17 mouse cellular contexts compared by ENCODE assay signal in genomic region chr14:9458856-9459255, GRCm38 (mm10).
"Had no signal": no experiment of that assay in that cellular context is flagged by ENCODE, and none has a peak within 500 bp of the region (broad histone marks: within the 10 kb centered on the region; RNA-seq: fewer than 3 reads in every experiment).

No protein-coding gene starts in this region.

- H3K4me3 ChIP-seq: limb, embryonic 10.5 days; limb, embryonic 13.5 days; liver, embryonic 12.5 days; liver, embryonic 15.5 days had no signal

- DNase-seq: kidney, adult 18-20 months; kidney, adult 9 months; kidney, postnatal 14 days; kidney, postnatal 4 days; layer of hippocampus, adult 9-11 months; liver; lung, adult 2 months; lung, postnatal 14 days; lung, postnatal 4 days; midbrain, embryonic 14.5 days; thymus, adult 18-20 months; thymus, postnatal 14 days; thymus, postnatal 4 days had no signal

- H3K27ac ChIP-seq: limb, embryonic 10.5 days; limb, embryonic 13.5 days; liver, embryonic 12.5 days; liver, embryonic 15.5 days had no signal

- H3K4me1 ChIP-seq: liver, embryonic 12.5 days; liver, embryonic 15.5 days had no signal
